18 mouse cellular contexts compared by ENCODE assay signal in genomic region chr5:64266534-64266933, GRCm38 (mm10).
"Had no signal": no experiment of that assay in that cellular context is flagged by ENCODE, and none has a peak within 500 bp of the region (broad histone marks: within the 10 kb centered on the region; RNA-seq: fewer than 3 reads in every experiment).

No protein-coding gene starts in this region.

- ATAC-seq: midbrain, embryonic 16.5 days had no signal

- DNase-seq: lung, embryonic 14.5 days; lung, postnatal 10 days; lung, postnatal 4 days; midbrain, embryonic 14.5 days; retina, postnatal 1 day; right cerebral cortex, adult 18-20 months; right cerebral cortex, postnatal 25 days; right cerebral cortex, postnatal 4 days; spleen, adult 18-20 months; thymus, adult 2 months; thymus, postnatal 25 days; thymus, postnatal 4 days had no signal

- H3K4me2 ChIP-seq: lung, embryonic 14.5 days; midbrain, embryonic 12.5 days; neural tube, embryonic 13.5 days; neural tube, embryonic 15.5 days had no signal

- H3K4me3 ChIP-seq: midbrain, embryonic 10.5 days; midbrain, embryonic 12.5 days; myocyte; neural tube, embryonic 13.5 days; neural tube, embryonic 15.5 days had no signal

- H3K27ac ChIP-seq: midbrain, embryonic 10.5 days; midbrain, embryonic 12.5 days; neural tube, embryonic 13.5 days; neural tube, embryonic 15.5 days had no signal

- H3K27me3 ChIP-seq: midbrain, embryonic 12.5 days; neural tube, embryonic 13.5 days; neural tube, embryonic 15.5 days had no signal

- H3K9ac ChIP-seq: lung, embryonic 14.5 days; midbrain, embryonic 12.5 days; neural tube, embryonic 13.5 days; neural tube, embryonic 15.5 days had no signal

- H3K9me3 ChIP-seq: midbrain, embryonic 10.5 days; midbrain, embryonic 12.5 days; neural tube, embryonic 13.5 days; neural tube, embryonic 15.5 days had no signal
